Mouse (Mus musculus) midbrain, embryonic 16.5 days (tissue): ENCODE results near the gene Gm20388. TPM values are rescaled to one million over a fixed set of nuclear protein-coding genes. Genes with fewer than 3 reads are reported as not detected.

Experiments used
- ATAC-seq: fragments of 200-750 bp; cut with Nextera tagmentation; 2 replicates; pipeline ENCODE4 v1.8.0; 2017; ENCODE audit warnings: moderate TSS enrichment
- H3K27ac ChIP-seq: fragments of 300-500 bp; sonication (generic); 2 replicates; pipeline ENCODE4 v1.5.1; 2014; ENCODE audit warnings: mild to moderate bottlenecking, low read length, mixed read lengths
- H3K27me3 ChIP-seq: fragments of 300-500 bp; sonication (generic); 2 replicates; pipeline ENCODE4 v1.6.1; 2014; ENCODE audit warnings: low read depth, low read length, mixed read lengths; ENCODE audit not compliant: control insufficient read depth, insufficient read depth
- H3K36me3 ChIP-seq: fragments of 300-500 bp; sonication (generic); 2 replicates; pipeline ENCODE4 v1.6.1; 2014; ENCODE audit warnings: mild to moderate bottlenecking, low read length, moderate library complexity, mixed read lengths; ENCODE audit not compliant: control insufficient read depth, insufficient read depth
- H3K4me1 ChIP-seq: fragments of 300-500 bp; sonication (generic); 2 replicates; pipeline ENCODE4 v1.6.1; 2014; ENCODE audit warnings: mild to moderate bottlenecking, low read length, mixed read lengths; ENCODE audit not compliant: control insufficient read depth, insufficient read depth
- H3K4me2 ChIP-seq: fragments of 300-500 bp; sonication (generic); 2 replicates; pipeline ENCODE4 v1.6.1; 2014; ENCODE audit warnings: mild to moderate bottlenecking, low read length, mixed read lengths
- H3K4me3 ChIP-seq: fragments of 300-500 bp; sonication (generic); 2 replicates; pipeline ENCODE4 v1.5.1; 2014; ENCODE audit warnings: low read depth, mild to moderate bottlenecking, low read length, moderate library complexity, mixed read lengths
- H3K9ac ChIP-seq: fragments of 300-500 bp; sonication (generic); 2 replicates; pipeline ENCODE4 v1.6.1; 2014; ENCODE audit warnings: low read depth, low read length, mixed read lengths
- H3K9me3 ChIP-seq: fragments of 300-500 bp; sonication (generic); replicated peaks from 2 replicates; pipeline ENCODE4 v1.6.1; 2014; ENCODE audit warnings: mild to moderate bottlenecking, low read length, mixed read lengths; ENCODE audit not compliant: control insufficient read depth, poor library complexity, severe bottlenecking
- WGBS: fragments of 180-500 bp; shearing (Covaris S2); extraction: QIAGEN DNeasy Blood & Tissue Kit; methylation state at CpG from one replicate; pipeline ENCODE4 v1.1.7; 2014; 5-methylcytosine and 5-hydroxymethylcytosine counted together
- polyA plus RNA-seq: library from polyadenylated mRNA; unstranded; fragments of >200 nt; fragmentation: Nextera tagmentation; extraction: Ambion mirVana; gene quantifications from 2 replicates; pipeline ENCODE4 v1.2.1, GENCODE M21; 2015

The Gm20388 gene
- polyA plus RNA-seq, 1 experiment from 2014 or later: 7.5 TPM

DNA sequence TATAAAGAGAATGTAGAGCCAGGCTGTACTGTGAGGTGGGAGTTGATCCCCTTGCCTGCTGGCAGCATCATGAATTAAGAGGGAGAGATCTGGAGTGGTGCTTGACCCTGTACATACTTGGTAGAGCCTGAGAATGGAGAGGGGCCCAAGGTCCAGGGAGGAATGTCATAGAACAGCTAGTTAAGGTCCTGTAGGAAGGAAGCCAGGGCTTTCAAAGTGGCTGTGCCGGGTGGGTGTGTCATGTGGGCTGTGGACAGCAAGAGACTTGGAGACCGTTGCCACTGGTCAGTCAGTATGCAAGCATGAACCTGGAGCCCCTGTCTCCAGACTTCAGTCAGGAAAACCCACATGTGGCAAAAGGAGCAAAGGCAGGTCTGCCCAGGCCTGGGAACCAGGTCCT is 2414.6 kb downstream of the Gm20388 start:
- no peak overlapping the region for H3K9ac ChIP-seq
- ATAC-seq: no peak
- WGBS: 78% methylated on average over 2 of the region's 2 CpGs
- H3K9me3 ChIP-seq: no peaks in the 10 kb centered on the region
- H3K4me1 ChIP-seq: peaks cover 16% of the 10 kb centered on the region
- H3K36me3 ChIP-seq: no peaks in the 10 kb centered on the region
- no peak overlapping the region for H3K4me3 ChIP-seq
- H3K27me3 ChIP-seq: no peaks in the 10 kb centered on the region
- no peak overlapping the region for H3K4me2 ChIP-seq
- no peak overlapping the region for H3K27ac ChIP-seq

DNA sequence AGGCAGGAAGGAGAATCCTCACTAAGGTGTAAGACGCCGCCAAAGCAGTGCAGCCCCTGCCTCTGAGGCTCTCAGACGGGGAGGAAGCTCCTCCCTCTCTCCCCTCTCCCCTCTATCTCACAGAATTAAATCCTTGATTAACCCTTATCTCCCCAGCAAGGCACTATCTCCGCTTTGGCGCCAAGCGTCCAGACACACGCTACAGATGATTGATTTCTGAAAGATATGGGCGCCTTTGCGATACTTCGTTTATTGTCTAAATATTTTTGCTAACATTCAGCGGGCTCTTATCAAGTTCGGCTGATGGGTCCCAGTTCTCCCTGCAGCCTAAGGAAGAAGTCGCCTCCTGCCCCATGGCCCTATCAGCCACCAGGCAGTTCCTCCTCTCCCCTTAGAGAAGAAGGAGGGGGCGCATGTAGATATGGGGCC is 2415.5 kb downstream of the Gm20388 start:
- H3K4me3 ChIP-seq: no peak overlapping the region
- H3K4me2 ChIP-seq: peak overlapping the region; percentile 3
- H3K4me1 ChIP-seq: peaks cover 12% of the 10 kb centered on the region
- H3K27me3 ChIP-seq: no peaks in the 10 kb centered on the region
- no peak overlapping the region for H3K27ac ChIP-seq
- WGBS: 16% methylated on average over 14 of the region's 14 CpGs
- no peaks in the 10 kb centered on the region for H3K36me3 ChIP-seq
- peak overlapping the region; percentile 47; the same call in 1 of the 2 replicates for H3K9ac ChIP-seq
- H3K9me3 ChIP-seq: no peaks in the 10 kb centered on the region
- no peak for ATAC-seq

DNA sequence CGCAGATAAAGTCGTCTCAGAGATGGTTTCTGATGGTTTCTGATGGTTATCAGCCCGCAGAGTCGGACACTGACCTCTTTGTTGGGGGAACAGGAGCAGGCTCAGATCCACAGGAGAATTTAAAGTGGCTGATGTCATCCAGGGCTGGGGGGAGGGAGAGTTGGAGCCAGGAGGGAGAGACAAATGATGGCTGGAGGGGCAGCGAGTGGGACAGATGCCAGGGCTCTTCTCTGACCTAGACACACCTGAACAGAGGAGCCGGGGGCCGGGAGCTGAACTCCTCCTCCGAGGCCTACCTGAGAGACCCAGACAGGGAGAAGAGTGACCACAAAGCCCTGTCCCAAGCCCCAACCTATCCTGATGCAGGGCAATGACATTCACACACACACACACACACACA is 2418.4 kb downstream of the Gm20388 start:
- no peak overlapping the region for H3K9ac ChIP-seq
- H3K4me3 ChIP-seq: no peak overlapping the region
- H3K9me3 ChIP-seq: no peaks in the 10 kb centered on the region
- no peak for ATAC-seq
- 71% methylated on average over 8 of the region's 8 CpGs for WGBS
- H3K36me3 ChIP-seq: no peaks in the 10 kb centered on the region
- H3K4me1 ChIP-seq: peaks cover 12% of the 10 kb centered on the region
- H3K27me3 ChIP-seq: peaks cover 5% of the 10 kb centered on the region
- peak overlapping the region; percentile 56; the same call in 1 of the 2 replicates for H3K27ac ChIP-seq
- no peak overlapping the region for H3K4me2 ChIP-seq

DNA sequence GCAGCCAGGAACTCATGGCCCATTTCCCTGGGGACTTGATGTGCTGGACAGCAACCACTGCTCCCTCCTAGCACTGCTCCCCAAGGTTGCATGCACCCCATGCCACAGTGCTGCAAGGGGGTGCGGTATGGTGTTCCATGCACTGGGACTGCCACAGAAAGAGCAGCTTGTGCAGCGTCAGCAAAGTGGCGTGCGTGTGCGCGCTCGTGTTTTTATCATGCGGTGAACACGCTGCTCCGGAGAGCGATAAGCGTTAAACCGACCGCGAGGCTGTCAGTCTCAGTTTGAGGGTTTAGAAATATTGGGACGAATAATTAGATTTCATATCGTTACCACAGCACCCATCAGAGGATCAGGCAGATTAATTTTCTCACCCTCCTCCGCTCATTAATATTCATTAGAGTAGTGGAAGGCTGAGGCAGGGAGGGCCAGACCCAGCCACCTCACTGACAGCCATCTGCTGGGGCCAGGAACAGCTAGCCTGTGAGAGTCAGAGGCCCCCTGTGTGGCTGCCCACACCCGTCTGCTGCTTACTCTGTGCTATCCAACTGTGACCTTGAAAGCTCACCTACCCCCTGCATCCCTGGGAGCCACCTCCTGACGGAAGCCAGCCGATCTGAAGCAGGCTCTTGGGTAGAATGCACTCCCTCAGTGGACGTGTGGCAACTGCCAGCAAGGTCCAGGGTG is 2419.1 kb downstream of the Gm20388 start:
- ATAC-seq: no peak; the same call in 1 of the 2 replicates
- Histone ChIP-seq H3K36me3 (no peaks in the 10 kb centered on the region), H3K4me1 (peaks cover 12% of the 10 kb centered on the region), H3K9me3 (no peaks in the 10 kb centered on the region), H3K9ac (no peak overlapping the region), H3K4me2 (no peak overlapping the region), H3K4me3 (no peak overlapping the region), H3K27me3 (peaks cover 11% of the 10 kb centered on the region), H3K27ac (peak overlapping the region; percentile 56)
- 52% methylated on average over 22 of the region's 22 CpGs for WGBS

DNA sequence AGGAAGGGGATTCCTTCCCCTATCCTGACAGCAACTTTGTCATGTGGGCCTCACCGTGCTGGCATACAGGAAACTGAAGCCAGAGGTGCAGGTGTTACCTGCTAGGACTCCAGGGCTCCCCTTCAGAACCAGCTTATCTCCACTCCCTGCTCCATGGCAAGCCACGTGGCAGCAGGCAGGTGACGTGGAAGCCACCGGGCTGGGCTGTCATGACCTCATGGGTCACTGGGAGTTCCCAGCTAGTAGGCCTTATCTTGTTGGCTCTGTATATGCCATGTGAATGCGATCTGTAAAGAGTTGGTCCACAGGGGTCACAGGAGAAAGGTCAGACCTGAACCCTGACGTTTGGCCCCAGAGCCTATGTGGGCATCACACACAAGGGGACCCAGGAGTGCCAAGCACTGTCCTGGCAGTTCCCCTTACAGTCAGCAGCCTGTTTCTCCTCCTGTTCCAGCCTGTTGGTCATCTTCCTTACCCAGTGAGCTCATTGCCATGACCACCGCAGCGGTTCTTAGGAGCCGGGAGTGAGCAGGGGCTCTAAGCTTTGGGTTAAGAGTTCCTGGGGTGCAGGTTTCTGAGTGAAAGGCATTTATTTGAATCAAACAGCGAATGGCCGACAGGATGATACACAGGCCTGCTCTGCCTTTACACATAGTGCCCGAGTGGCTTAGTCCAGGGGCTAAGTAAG is 2419.9 kb downstream of the Gm20388 start:
- ATAC-seq: no peak
- Histone ChIP-seq H3K9me3 (no peaks in the 10 kb centered on the region), H3K27ac (peak overlapping the region; percentile 2; the same call in 1 of the 2 replicates), H3K4me2 (no peak overlapping the region), H3K4me3 (no peak overlapping the region), H3K4me1 (peaks cover 14% of the 10 kb centered on the region), H3K36me3 (no peaks in the 10 kb centered on the region), H3K9ac (no peak overlapping the region), H3K27me3 (peaks cover 17% of the 10 kb centered on the region)
- WGBS: 72% methylated on average over 12 of the region's 12 CpGs

DNA sequence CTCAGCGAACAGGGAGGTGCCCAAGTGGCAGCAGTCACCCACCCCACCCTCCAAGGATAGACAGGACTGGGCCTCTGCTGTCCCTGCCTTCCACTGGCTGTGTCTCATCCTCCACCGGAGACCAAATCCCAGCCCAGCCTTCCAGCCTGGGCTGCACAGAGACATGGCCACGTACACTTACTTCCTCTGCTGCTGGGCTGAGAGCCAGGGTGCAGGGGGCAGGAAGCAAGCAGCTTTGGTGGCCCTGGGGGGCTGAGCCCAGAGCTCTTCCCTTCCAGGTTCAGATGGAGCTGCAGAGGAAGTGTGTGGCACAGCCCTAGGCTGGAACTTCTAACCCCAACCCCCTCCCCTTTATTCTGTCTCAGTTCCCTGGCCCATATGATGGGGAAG is 2420.5 kb downstream of the Gm20388 start:
- ATAC-seq: no peak
- Histone ChIP-seq H3K9me3 (no peaks in the 10 kb centered on the region), H3K4me2 (no peak overlapping the region), H3K36me3 (no peaks in the 10 kb centered on the region), H3K4me3 (no peak overlapping the region), H3K9ac (0 out of 2 replicates have a peak overlapping the region, but pooled peaks have one; percentile 14), H3K4me1 (peaks cover 8% of the 10 kb centered on the region), H3K27ac (peak overlapping the region; percentile 2; the same call in 1 of the 2 replicates), H3K27me3 (peaks cover 17% of the 10 kb centered on the region)
- WGBS: 72% methylated on average over 3 of the region's 3 CpGs

DNA sequence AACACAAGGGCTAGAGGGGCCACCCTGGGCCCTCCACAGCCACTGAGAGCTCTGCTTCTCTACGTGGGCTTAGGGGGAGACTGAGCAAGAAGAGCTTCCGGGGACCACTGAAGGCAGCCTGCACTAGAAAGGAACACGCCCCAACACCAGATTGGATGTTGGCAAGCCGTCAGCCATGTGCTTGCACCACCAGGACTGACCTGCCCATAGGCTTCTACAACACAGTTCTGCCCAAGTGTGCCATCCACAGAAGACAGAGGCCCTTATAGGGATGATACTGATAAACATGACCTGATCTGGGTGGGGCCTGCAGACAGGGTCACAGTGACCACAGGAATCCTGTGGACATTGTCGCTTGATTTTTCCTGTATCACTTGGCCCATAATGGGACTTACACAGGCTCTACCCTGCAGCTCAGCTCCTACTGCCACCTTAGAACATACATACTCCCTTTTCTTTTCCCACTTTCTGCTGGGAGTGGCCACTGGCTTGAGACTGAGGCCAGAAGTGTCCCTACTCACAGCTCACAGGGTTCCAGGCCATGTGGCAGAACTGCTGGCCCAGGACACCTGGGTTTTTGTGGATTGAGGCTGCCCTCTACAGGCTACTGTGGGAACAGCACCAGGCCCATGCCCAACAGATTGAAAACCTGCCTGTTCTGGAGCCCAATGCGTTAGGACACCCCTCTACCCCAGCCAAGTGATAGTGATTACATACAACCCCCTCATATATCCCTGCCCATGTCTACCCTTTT is 2422.3 kb downstream of the Gm20388 start:
- Histone ChIP-seq H3K4me1 (peaks cover 10% of the 10 kb centered on the region; the same call in 1 of the 2 replicates), H3K36me3 (no peaks in the 10 kb centered on the region), H3K27ac (no peak overlapping the region), H3K27me3 (peaks cover 33% of the 10 kb centered on the region), H3K4me2 (no peak overlapping the region), H3K9me3 (no peaks in the 10 kb centered on the region), H3K4me3 (no peak overlapping the region), H3K9ac (no peak overlapping the region)
- WGBS: 72% methylated on average over 6 of the region's 6 CpGs
- no peak for ATAC-seq

DNA sequence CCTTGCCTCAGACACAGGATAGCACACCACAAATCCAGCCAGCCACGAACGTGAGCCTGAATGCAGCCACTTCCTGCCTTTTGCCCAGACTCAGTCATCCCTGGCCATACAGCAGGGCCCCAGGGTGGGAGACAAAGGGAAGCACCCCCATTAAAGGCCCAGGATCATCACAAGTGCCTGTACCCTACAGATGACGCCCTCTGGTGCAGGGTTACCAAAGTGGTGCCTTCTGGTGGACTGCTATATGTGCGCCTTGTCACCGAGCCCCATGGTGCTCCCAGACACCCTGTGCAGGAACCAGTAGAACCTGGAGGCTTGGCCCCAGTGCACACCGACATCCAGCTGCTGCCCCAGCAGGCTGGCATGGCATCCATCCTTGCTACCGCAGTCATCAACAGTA is 2422.9 kb downstream of the Gm20388 start:
- H3K9ac ChIP-seq: no peak overlapping the region
- H3K27ac ChIP-seq: no peak overlapping the region
- H3K27me3 ChIP-seq: peaks cover 39% of the 10 kb centered on the region
- H3K4me2 ChIP-seq: no peak overlapping the region
- no peak overlapping the region for H3K4me3 ChIP-seq
- no peaks in the 10 kb centered on the region for H3K9me3 ChIP-seq
- peaks cover 10% of the 10 kb centered on the region; the same call in 1 of the 2 replicates for H3K4me1 ChIP-seq
- 82% methylated on average over 7 of the region's 7 CpGs for WGBS
- no peak for ATAC-seq
- no peaks in the 10 kb centered on the region for H3K36me3 ChIP-seq
